Mouse (Mus musculus) heart, adult 2 months (tissue): Measurements from ENCODE around the gene Klc1. TPM values are rescaled to one million over a fixed set of nuclear protein-coding genes. Genes with fewer than 3 reads are reported as not detected.

Source experiments
- DNase-seq, 2 experiments: peaks; one replicate each; pipeline ENCODE4 v3.0.0; 2021
- H3K27ac ChIP-seq: fragments of 200-600 bp; 2 replicates; pipeline ENCODE4 v1.8.1; 2022
- H3K27me3 ChIP-seq: fragments of 200-500 bp; 2 replicates; pipeline ENCODE4 v1.6.1; 2012; ENCODE audit warnings: mild to moderate bottlenecking, low read length, inconsistent platforms, mixed read lengths; ENCODE audit not compliant: control insufficient read depth, insufficient read depth
- H3K36me3 ChIP-seq: fragments of 200-500 bp; 2 replicates; pipeline ENCODE4 v1.6.1; 2012; ENCODE audit warnings: low read length, inconsistent platforms; ENCODE audit not compliant: control insufficient read depth, insufficient read depth
- H3K4me1 ChIP-seq: fragments of 200-500 bp; 2 replicates; pipeline ENCODE4 v1.6.1; 2011; ENCODE audit warnings: low read length; ENCODE audit not compliant: control insufficient read depth, insufficient read depth
- H3K4me3 ChIP-seq: fragments of 200-600 bp; 2 replicates; pipeline ENCODE4 v1.8.1; 2022
- H3K79me2 ChIP-seq: fragments of 200-500 bp; replicated peaks from 2 replicates; pipeline ENCODE4 v1.6.1; 2012; ENCODE audit warnings: mild to moderate bottlenecking, inconsistent platforms, low read length, moderate library complexity, mixed read lengths; ENCODE audit not compliant: control insufficient read depth, insufficient read depth
- H3K9ac ChIP-seq: fragments of 200-500 bp; 2 replicates; pipeline ENCODE4 v1.6.1; 2012; ENCODE audit warnings: low read depth, mild to moderate bottlenecking, control low read depth, inconsistent platforms, low read length, mixed read lengths
- CTCF ChIP-seq: fragments of 200-600 bp; IDR thresholded peaks from 2 replicates; pipeline ENCODE4 v1.8.1; 2022; ENCODE audit warnings: antibody characterized with exemption, mild to moderate bottlenecking, moderate library complexity
- EP300 ChIP-seq: fragments of 200-500 bp; IDR thresholded peaks from 2 replicates; pipeline ENCODE4 v1.6.1; 2011; ENCODE audit warnings: low read depth, low read length, control low read depth; ENCODE audit not compliant: insufficient read depth
- POLR2A ChIP-seq: fragments of 200-500 bp; IDR thresholded peaks from 2 replicates; pipeline ENCODE4 v1.6.1; 2011; ENCODE audit warnings: mild to moderate bottlenecking, low read depth, low read length, control low read depth; ENCODE audit not compliant: insufficient read depth
- WGBS: fragments of 180-500 bp; shearing (Covaris S2); methylation state at CpG from one replicate; pipeline ENCODE4 v1.1.7; 2018; 5-methylcytosine and 5-hydroxymethylcytosine counted together
- intact Hi-C: fragments of 180-260 bp; cut with DNase I; formaldehyde crosslinking; loops from one replicate; pipeline ENCODE4 v1.15.1; 2025
- polyA plus RNA-seq: library from polyadenylated mRNA; depleted of rRNA; stranded (reverse); fragments of >200 nt; gene quantifications from 2 replicates; pipeline ENCODE4 v1.2.3, GENCODE M21; 2012; rRNA removed
- total RNA-seq, 2 experiments: library from RNA; stranded (reverse); gene quantifications; 2 replicates each; pipeline ENCODE4 v1.2.3; 2021

The Klc1 gene
- total and polyA plus RNA-seq, 3 experiments: 80.8 to 83.9 (median 83.8) TPM

- Histone ChIP-seq H3K4me3 (no peak overlapping the region), H3K4me1 (peaks cover 5% of the 10 kb centered on the region), H3K9ac (no peak overlapping the region), H3K36me3 (no peaks in the 10 kb centered on the region), H3K79me2 (peaks cover 2% of the 10 kb centered on the region), H3K27ac (no peak overlapping the region), H3K27me3 (no peaks in the 10 kb centered on the region)
- DNase-seq: no peak
- intact Hi-C loops: no loop called here
- TF ChIP-seq EP300 (no peak), CTCF (no peak), POLR2A (no peak)
- WGBS: 63% methylated on average over 2 of the region's 2 CpGs
Observed at GRCm38 (mm10) chr12:111855448-111855847, 96.8 kb downstream of the Klc1 start.

Other genes starting within 250 kb of the Klc1 start
- 100 to 1,000 TPM; 160 to 170 TPM for gene Eif5, start 220.8 kb upstream of the Klc1 start, total RNA-seq
- 39.4 and 85.3 TPM in 2 replicates for gene Eif5, start 220.8 kb upstream of the Klc1 start, polyA plus RNA-seq
- gene Mark3, start 184.3 kb upstream of the Klc1 start, total RNA-seq: 10 to 100 TPM; 50.6 to 52.5 TPM
- gene Mark3, start 184.3 kb upstream of the Klc1 start, polyA plus RNA-seq: 18.1 and 28.2 TPM in 2 replicates
- 10 to 100 TPM; 65.3 to 81.4 TPM for gene Ckb, start 86.5 kb upstream of the Klc1 start, total RNA-seq
- 115 and 120 TPM in 2 replicates for gene Ckb, start 86.5 kb upstream of the Klc1 start, polyA plus RNA-seq
- 1 to 10 TPM; 4.5 to 5.4 TPM for gene Trmt61a, start 80.7 kb upstream of the Klc1 start, total RNA-seq
- gene Trmt61a, start 80.7 kb upstream of the Klc1 start, polyA plus RNA-seq: 7.6 and 11.8 TPM in 2 replicates
- gene Bag5, start 45.6 kb upstream of the Klc1 start, total RNA-seq: 10 to 100 TPM; 18.8 to 22.8 TPM
- gene Bag5, start 45.6 kb upstream of the Klc1 start, polyA plus RNA-seq: 9.8 and 15.9 TPM in 2 replicates
- gene Apopt1, start 45.6 kb upstream of the Klc1 start, total RNA-seq: 10 to 100 TPM; 32.0 to 36.3 TPM
- gene Apopt1, start 45.6 kb upstream of the Klc1 start, polyA plus RNA-seq: 31.4 and 31.7 TPM in 2 replicates
- 1 to 10 TPM; 1.4 to 1.8 TPM for gene Xrcc3, start 55.0 kb downstream of the Klc1 start, total RNA-seq
- gene Xrcc3, start 55.0 kb downstream of the Klc1 start, polyA plus RNA-seq: 2.1 and 2.8 TPM in 2 replicates
- gene Zfyve21, start 55.3 kb downstream of the Klc1 start, total RNA-seq: 10 to 100 TPM; 65.1 to 74.8 TPM
- 71.9 and 89.6 TPM in 2 replicates for gene Zfyve21, start 55.3 kb downstream of the Klc1 start, polyA plus RNA-seq
- gene Ppp1r13b, start 149.3 kb downstream of the Klc1 start, total RNA-seq: 10 to 100 TPM; 18.0 to 18.1 TPM
- 11.8 and 16.6 TPM in 2 replicates for gene Ppp1r13b, start 149.3 kb downstream of the Klc1 start, polyA plus RNA-seq
- 1,000 to 10,000 TPM; 1,131 to 1,298 TPM for gene Atp5mpl, start 208.1 kb downstream of the Klc1 start, total RNA-seq
- 163 and 316 TPM in 2 replicates for gene Atp5mpl, start 208.1 kb downstream of the Klc1 start, polyA plus RNA-seq
- under 1 TPM in 1 of 2 experiments, not detected in 1; 0.09 TPM for gene Tdrd9, start 212.7 kb downstream of the Klc1 start, total RNA-seq
- 0.10 and 0.15 TPM in 2 replicates for gene Tdrd9, start 212.7 kb downstream of the Klc1 start, polyA plus RNA-seq
- gene Rd3l, start 222.5 kb downstream of the Klc1 start, total RNA-seq: under 1 TPM; 0.32 to 0.44 TPM
- not detected in 2 replicates for gene Rd3l, start 222.5 kb downstream of the Klc1 start, polyA plus RNA-seq